Mouse (Mus musculus): Measurements from ENCODE around the gene Col9a3. TPM values are rescaled to one million over a fixed set of nuclear protein-coding genes. Genes with fewer than 3 reads are reported as not detected.

Col9a3 gene
- total RNA-seq (2022), result under 1 TPM in 1 of 4 experiments, not detected in 3; 0.11 TPM

DNA sequence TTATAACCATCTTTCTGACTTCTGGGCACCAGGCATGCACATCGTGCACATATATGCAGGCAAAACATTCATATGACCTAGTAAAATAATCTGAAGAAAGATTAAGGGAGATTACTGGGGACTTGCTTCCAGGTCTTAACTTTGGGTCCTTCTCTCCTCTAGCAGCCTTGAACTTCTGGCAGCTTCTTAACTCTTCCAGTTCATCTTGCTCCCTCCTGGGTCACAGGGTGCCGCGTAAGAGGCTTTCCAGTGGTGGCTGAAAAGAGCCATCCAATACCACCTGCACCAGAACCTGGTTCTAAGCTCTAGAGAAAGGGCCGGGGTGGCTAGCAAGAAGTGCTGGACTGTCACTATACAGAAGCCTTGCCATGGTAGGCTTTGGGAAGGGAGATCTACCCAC, at the start of gene Col9a3:
Gene Col9a3, plus strand, starts transcription at position 301 of the 400 bp plus-strand sequence.
- DNase-seq (ENCODE audit: low spot score in 2 of 2), result no peak

DNA sequence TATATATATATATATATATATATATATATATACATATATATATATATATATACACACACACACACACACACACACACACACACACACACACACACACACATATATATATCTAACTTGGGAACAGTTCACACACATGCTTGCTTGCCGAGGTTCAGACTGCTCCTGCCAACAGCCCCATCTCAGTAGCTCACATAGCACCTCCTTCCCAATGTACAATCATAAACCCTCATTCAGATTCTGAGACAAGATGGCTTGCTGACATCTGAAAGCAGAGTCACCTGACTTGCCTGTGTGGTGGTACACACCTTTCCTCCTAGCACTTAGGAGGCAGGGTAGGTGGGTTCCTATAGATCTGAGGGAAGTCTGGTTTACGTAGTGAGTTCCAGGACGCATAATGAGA, 45.2 kb upstream of the Col9a3 start:
- no peak for DNase-seq (ENCODE audit: low spot score in 2 of 2)

DNA sequence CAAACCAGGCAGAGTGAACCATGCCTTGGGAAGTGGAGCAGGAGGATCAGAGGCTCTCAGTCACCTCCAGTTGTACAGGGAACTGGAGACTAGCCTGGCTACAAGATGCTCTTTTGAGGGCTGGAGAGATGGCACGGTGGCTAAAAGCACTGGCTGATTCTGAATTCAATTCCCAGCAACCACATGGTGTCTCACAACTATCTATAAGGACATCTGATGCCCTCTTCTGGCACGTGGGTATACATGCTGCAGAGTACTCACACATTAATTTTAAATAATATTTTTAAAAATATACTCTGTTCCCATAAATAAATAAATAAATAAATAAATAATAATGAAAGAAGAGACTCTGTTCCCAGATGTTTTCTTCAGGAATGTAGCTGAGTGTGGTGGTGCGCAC, 42.4 kb upstream of the Col9a3 start:
- no peak for DNase-seq (ENCODE audit: low spot score in 2 of 2)

DNA sequence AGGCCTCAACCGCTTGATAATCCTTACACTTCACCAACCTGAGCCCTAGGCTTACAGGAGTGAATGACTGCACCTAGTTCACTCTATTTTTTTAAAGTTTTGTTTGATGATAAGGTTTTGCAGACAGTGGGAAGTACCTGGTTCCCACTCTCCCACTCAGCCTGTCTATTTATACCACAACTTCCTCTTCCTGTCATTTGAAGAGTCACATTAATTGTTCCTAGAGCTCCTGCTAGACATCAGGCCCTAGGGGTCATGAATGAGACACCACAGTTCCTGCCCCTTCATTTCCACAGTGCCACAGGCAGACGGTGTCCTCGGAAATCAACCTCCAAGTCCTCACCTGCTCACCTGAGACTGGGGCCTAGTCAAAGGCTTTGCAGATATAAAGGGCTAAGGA, 41.1 kb upstream of the Col9a3 start:
- no peak for DNase-seq (ENCODE audit: low spot score in 2 of 2)

DNA sequence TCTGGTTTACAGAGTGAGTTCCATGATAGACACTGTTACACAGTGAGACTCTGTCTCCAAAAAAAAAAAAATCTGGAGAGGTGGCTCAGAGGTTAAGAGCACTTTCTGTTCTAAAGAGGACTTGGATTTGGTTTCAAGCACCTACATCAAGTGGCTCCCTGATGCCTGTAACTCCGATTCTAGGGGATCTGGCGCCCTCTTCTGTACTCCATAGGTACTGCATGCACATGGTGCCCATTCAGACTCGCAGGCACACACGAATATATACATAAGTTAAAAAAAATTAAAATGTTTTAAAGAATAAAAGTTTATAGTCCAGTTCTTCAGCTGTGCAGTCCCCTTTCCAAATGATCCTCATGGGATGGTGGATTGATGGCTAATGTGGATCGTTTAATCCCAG, 37.3 kb upstream of the Col9a3 start:
- no peak for DNase-seq (ENCODE audit: low spot score in 2 of 2)

DNA sequence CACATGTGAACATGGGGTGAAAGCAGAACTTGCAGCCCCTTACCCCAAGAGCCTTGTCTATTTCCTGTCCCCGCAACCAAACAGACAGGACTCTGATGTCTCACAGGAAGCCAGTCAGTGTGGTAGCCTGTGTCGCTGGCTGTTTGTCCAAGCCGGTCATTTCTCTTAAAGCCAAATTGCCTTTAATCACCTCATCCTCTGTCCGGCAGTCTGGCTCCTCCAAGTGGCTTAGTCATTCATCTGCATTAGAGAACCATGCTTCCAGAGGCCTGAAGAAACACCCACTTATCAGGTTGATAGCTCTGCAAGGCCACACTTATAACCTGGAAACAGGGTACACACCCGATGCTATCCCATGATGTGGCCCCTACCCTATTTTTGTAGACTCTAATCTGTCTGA, 35.4 kb upstream of the Col9a3 start:
- no peak for DNase-seq (ENCODE audit: low spot score in 2 of 2)

DNA sequence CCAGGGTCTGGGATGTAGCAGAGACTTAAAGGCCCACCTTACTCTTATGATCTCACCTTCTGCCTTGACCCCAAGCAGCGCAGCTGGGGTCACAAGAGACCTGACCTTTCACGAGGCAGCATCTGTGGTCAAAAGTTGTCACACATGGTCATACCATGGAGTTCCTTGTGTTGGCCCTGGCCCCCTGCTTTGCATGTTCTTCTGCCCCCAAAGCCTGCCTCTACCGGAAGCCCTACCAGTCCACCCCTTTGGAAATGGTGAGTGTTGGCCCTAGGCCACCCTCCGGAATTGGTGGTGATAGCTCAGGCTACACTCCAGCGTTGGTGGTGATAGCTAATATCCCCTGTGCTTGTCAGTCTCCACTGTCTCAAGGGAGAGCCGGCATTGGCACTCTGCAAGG, 34.3 kb upstream of the Col9a3 start:
- no peak for DNase-seq (ENCODE audit: low spot score in 2 of 2)

DNA sequence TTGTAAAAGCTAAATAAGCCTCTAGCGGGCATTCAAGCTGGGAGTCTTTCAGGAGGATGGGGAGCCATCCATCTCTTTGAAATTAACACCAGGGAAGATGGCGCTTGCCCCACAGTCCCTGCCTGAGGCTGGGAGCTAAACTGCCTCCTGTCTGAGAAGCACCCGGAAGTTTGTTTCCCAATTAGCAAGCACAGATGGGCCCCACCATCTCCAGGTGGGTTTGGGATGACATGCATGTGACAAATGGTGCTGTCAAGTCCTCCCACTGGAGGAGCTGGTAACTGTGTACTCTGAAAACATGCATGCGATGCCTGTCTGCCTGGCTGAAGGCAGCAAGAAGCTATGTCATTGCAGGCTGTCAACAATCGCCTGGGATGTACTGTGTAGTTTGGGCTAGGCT, 33.7 kb upstream of the Col9a3 start:
- DNase-seq (ENCODE audit: low spot score in 2 of 2), result no peak

DNA sequence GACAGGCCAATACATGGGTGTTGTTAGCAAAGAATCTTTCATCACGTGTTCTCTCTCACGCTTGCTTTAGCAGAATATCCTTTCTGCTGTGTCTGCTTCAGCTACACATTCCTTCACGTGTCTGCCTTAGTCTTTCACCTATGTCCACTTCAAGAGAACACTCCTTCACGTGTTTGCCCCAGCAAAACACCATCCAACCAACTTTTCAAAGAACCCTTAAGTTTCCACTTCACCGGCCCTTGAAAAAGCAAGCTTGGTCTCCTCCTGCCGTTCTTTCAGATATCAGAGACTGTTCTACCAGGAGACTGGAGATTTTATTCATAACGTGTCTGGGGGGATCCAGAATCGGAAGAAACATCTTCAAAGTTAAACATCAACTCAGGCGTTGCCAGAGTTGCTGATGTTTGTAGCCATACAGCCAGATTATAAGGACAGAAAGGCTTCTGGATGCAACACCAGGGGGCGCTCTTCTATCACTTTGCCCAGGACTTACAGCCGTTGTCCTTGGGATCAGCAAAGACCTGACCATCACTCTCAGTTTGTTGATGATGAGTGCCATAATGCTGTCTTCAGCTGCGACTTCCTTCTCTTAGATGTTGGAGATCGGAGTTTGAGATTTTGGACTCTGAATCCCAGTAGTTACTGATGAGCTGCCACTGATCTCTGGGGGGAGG, 31.2 kb upstream of the Col9a3 start:
- no peak for DNase-seq (ENCODE audit: low spot score in 2 of 2)

DNA sequence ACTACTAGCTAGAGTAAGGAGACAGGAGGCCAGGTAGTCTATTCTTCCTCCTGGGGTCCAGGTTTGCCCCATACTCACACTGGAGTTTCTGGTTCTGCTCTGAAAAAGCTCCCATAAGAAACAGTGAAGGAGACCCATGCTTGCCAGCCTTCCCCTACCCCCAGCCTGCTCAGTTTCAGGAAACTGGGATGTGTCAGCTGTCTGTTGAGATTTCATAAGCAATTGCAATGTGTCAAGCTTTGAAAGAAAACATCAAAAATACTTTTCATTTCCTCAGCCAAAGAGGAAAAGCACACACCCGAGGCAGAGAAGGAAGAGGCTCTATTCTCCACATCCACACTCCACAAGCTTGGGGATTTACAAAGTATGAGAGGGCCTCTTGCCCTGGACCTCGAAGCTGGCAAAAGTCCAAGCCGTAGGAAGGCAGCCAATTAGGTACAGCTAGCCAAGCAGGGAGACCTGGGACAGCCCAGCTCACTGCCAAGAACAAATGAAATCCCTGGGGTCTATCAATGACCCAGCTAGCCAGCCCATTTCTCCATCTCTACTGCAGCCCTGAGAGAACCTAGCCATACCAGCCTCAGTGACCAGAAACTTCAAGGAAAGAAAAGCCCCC, 28.5 kb upstream of the Col9a3 start:
- DNase-seq (ENCODE audit: low spot score in 2 of 2), result peak; percentile 49 to 55

DNA sequence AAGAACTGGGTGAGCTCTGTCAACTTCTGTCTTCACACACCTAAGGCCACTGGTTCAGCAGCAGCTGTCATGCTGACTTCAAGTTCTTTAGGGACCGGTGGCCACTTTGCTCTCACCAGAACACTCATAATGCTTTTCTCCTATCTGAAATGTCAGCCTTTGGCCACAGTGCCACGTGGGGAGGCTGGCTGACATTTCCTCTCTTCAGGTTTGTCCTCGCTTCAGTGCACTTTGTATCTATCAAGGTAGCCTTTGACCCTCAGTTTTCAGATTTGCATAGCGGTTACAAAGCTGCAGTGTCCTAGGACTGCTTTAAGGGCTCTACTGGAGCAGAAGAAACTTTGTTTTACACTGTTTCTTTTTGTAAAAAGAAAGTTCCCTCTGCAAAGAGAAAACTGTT, 21.1 kb upstream of the Col9a3 start:
- DNase-seq (ENCODE audit: low spot score in 2 of 2), result no peak

DNA sequence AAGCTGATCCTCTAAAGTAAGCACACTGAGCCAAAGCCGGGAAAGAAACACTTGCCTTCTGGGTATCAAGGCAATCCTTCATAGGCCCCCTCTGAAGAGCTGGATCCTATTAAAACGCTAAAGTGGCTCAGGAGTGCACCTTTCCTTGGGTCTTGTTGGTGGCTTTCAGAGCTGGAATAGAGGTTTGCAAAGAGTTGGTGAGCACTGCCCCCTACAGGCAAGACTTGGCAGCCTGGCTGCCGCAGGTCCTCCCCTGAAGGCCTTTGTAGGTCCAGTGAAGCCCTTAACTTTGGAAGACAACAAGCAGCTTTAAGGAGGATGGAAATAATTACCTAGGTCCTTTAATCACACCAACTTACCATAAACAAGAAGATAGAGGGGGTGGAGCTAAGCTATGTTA, 18.9 kb upstream of the Col9a3 start:
- peak; percentile 39 to 43 for DNase-seq (ENCODE audit: low spot score in 2 of 2)

DNA sequence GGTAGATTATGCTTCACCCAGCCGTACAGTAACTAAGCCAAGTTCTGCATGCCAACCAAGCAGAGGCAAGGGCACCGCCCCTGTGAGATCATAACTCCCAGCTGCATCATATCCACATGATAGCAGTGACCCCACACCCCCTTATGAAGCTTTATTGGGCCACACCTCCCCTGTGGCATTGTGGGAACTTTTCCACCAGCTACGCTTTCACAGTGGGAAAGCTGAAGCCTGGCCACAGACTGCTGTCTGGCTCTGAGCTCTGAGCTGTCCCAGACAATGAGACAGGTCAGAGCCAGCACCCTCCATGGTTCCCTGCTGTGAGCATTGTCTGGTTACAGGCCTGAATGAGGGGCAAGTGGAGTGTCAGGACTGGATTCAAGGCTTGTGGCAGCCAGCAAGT, 16.6 kb upstream of the Col9a3 start, which contains the start of gene Mrgbp:
Gene Mrgbp, plus strand, starts transcription at position 303 of the 400 bp plus-strand sequence.
- no peak for DNase-seq (ENCODE audit: low spot score in 2 of 2)

DNA sequence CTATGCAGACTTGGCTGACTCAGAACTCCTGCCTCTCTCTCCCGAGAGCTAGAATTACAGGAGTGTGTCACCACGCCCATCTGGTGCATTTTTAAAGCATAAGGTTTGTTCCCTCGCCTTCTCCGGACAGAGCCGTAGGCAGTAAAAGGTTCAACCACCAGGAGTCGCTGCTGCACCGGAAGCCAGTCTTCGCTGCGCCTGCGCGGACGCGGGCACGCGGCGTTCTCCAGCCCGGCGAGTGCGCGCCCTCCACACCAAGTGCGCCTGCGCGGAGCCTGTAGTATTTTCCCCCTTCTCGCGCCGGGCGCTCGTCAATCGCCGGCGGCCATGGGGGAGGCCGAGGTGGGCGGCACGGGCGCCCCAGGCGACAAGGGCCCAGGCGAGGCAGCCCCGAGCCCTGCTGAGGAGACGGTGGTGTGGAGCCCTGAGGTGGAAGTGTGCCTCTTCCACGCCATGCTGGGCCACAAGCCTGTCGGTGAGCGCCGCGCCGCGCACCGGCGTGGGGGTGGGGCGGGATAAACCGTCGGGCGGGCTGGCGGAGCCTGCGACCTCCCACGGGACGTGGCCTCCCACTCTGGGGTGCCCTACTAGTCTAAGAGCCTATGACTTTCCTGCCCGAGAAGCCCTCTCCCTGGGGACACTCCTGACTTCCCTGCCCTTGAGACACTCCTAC, 15.0 kb upstream of the Col9a3 start:
- DNase-seq (ENCODE audit: low spot score in 2 of 2), result peak; percentile 90 to 94

DNA sequence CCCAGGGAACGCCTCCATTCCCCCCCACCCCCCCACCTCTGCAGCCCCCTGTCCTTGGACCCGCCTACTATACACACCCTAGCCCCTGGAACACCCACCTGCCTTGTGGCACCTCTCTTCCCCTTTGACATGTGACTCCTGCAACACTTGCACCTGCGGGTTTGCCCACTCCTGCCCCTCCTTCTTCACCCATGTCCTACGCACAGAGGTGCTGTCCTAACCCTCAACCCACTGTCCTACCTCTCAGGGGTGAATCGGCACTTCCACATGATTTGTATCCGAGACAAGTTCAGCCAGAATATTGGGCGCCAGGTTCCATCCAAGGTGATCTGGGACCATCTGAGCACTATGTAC, 14.5 kb upstream of the Col9a3 start:
- DNase-seq (ENCODE audit: low spot score in 2 of 2), result no peak

DNA sequence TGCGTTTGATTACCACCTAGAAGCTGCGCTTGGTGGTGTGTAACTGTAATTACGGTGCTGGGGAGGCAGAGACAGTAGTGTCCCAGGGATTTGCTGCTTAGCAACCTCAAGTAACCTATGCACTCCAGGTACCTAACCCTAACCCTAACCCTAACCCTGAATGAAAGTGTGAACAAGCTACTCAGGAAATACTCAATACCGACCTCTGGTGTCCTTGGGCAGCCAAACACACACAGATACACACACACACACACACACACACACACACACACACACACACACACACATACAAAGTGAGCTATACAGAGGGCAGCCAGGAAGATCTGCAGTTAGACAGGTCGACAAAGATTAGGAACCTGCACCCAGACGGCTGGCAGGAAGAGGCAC, 8.9 kb upstream of the Col9a3 start:
- DNase-seq (ENCODE audit: low spot score in 2 of 2), result no peak

DNA sequence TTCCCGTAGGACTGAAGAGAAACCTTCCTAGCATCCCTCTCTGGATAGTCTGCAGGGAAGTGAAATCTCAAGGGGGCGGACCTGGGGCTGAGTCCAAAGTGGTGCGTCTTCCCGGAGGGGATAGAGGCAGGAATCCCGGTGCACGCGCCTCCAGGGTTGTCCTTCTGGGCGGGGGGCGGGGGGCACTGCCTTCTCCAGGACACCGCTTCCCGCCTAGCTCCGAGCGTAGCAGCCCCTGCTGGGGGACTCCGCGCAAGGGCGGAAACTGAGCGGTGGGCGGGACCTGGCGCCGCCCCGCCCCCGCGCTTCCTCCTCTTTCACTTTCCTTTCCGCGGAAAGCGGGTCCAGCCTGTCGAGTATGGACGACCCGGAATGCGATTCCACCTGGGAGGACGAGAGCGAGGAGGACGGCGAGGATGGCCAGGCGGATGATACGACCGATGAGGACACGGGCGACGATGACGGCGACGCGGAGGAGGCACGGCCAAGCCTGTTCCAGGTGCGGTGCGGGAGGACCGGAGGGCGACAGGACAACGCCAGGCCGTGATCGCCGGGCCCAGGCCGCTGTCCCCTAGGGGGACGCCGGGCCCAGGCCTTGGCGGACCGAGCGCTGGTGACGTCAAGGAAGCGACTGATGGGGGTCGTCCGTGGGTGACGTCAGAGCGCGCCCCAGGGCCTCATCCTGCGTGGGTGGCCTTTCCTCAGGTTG, 8.3 kb upstream of the Col9a3 start, which contains the start of gene Ogfr:
Gene Ogfr, plus strand, starts transcription at position 123 of the 709 bp plus-strand sequence.
- peak; percentile 67 to 71 for DNase-seq (ENCODE audit: low spot score in 2 of 2)

DNA sequence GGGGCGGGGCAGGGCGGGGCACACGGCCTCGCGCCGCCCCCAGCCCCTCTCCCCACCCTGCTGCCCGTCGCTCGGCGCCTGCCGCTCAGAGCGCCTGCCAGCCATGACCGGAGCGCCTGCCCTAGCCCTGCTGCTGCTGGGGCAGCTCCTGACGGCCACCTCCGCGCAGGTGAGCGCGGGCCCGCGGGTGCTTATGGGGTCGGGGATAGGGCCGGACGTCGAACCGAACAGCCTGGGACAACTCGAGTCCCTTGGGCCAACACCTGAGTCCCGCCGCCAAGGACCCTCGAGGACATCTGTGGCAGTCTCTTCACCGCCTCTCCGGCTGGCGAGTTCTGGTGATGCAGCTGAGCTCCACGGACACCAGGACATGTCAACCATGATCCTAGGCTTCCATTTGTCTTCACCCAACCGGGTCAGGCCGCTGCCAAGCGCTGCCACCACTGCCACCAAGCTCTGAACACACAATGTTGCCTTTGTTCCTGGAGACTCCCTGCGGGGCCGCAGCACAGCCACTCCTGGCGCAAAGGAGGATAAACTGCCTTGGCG, 641 bp downstream of the Col9a3 start:
- DNase-seq (ENCODE audit: low spot score in 2 of 2), result no peak

DNA sequence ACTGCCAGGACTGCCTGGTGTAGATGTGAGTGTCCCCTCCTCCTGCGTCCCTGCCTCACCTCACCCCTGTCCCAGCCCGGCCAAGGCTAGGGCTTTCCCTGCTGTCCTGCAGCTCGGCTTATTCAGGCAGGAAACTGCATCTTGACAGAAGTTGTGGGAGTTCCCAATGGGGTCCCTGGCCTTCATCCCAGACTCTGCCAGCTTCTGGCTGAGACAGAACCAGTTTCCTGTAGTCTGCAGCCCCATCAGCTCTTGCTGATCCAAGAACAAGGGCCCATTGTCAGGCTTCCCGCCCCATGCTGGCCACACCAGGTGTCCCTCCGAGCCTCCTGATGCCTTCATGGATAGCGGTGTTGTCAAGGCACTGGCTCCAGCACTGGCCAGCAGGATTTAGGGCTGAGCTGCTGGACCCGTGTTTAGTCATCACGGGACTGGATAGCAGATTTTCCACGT, 3.0 kb downstream of the Col9a3 start:
- DNase-seq (ENCODE audit: low spot score in 2 of 2), result no peak

DNA sequence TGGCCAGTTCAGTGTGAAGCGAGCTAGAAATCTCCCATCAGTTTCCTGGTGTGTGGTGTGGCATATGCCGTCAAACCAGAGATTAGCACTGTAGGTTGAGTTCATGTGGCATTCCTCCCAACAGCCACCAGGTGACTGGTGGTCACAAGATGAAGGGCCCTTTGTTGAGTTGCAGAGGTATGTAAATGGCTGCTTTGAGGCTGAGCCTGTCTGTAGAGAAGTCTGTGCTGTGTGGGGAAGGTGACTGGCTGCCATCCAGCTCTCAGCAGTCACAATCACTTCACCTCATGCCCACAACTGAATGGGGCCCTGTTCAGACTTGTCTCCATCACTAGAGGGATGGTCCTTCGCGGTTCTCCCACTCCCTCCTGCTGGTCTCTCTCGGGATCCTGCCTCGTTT, 7.2 kb downstream of the Col9a3 start:
- no peak for DNase-seq (ENCODE audit: low spot score in 2 of 2)

DNA sequence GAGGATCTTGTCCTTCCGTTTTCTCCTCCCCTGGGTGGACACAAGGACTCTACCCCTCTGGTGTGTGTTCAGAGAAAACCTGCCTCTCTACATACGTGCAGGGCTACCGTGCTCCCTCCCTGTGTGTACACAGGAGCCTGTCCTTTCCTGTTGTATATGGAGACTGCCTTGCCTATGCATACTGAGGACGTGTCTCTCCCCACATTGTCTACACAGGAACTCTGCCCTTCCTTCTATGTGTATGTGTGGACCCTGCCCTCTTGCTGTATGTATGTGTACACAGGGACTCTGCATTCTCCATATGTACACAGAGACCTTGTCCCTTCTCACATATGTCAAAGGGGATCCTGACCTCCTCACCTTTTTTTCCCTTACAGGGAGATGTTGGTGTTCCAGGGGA, 12.7 kb downstream of the Col9a3 start:
- DNase-seq (ENCODE audit: low spot score in 2 of 2), result no peak

DNA sequence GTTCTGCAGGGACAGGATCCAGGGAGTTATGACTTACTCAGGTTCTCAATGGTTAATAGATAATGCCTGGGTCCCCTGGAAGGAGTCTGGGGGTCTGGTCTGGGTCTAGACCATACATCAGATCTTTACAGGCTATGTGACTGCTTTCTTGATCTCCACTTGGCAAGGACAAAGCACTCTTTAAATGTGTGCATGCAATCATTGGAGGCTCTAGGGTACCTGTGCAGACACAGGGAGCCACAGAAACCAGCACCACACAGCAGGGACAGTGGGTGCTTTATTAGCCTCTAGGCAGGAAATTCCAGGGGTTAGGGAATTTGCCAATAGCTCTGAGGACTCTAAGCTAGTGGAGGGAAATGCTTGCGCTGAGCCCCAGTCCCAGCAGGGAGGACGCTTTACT, 14.3 kb downstream of the Col9a3 start:
- no peak for DNase-seq (ENCODE audit: low spot score in 2 of 2)

Data from gastrocnemius, adult 8-10 months (tissue).